Mouse (Mus musculus) intestine, embryonic 14.5 days (tissue): ENCODE data around the gene Itih1. TPM values are rescaled to one million over a fixed set of nuclear protein-coding genes. Genes with fewer than 3 reads are reported as not detected.

Source experiments
- ATAC-seq: fragments of 200-750 bp; cut with Nextera tagmentation; replicated peaks from 2 replicates; pipeline ENCODE4 v1.8.0; 2017; ENCODE audit warnings: low read depth, moderate number of reproducible peaks, moderate TSS enrichment, moderate library complexity; ENCODE audit not compliant: low FRiP score, low TSS enrichment
- DNase-seq: peaks from one replicate; pipeline ENCODE4 v3.0.0-alpha.2; 2018; ENCODE audit warnings: low spot score
- H3K27ac ChIP-seq: fragments of 300-500 bp; sonication (generic); 2 replicates; pipeline ENCODE4 v1.5.1; 2014; ENCODE audit warnings: low read depth, mild to moderate bottlenecking, control low read depth
- H3K27me3 ChIP-seq: fragments of 300-500 bp; sonication (generic); replicated peaks from 2 replicates; pipeline ENCODE4 v1.6.1; 2014; ENCODE audit warnings: low read length, control low read depth; ENCODE audit not compliant: control insufficient read depth, insufficient read depth
- H3K36me3 ChIP-seq: fragments of 300-500 bp; sonication (generic); 2 replicates; pipeline ENCODE4 v1.6.1; 2014; ENCODE audit warnings: low read length, control low read depth; ENCODE audit not compliant: control insufficient read depth, insufficient read depth
- H3K4me1 ChIP-seq: fragments of 300-500 bp; sonication (generic); replicated peaks from 2 replicates; pipeline ENCODE4 v1.6.1; 2014; ENCODE audit warnings: low read length, control low read depth, mixed read lengths; ENCODE audit not compliant: control insufficient read depth, insufficient read depth
- H3K4me2 ChIP-seq: fragments of 300-500 bp; sonication (generic); 2 replicates; pipeline ENCODE4 v1.6.1; 2014; ENCODE audit warnings: low read length
- H3K4me3 ChIP-seq: fragments of 300-500 bp; sonication (generic); 2 replicates; pipeline ENCODE4 v1.5.1; 2014; ENCODE audit warnings: low read depth, low read length, control low read depth, mixed read lengths
- H3K9ac ChIP-seq: fragments of 300-500 bp; sonication (generic); 2 replicates; pipeline ENCODE4 v1.6.1; 2014; ENCODE audit warnings: mild to moderate bottlenecking, low read length
- H3K9me3 ChIP-seq: fragments of 300-500 bp; sonication (generic); 2 replicates; pipeline ENCODE4 v1.6.1; 2016; ENCODE audit warnings: low read length, control low read depth; ENCODE audit not compliant: control insufficient read depth
- WGBS: fragments of 180-500 bp; shearing (Covaris S2); extraction: QIAGEN DNeasy Blood & Tissue Kit; methylation state at CpG from one replicate; pipeline ENCODE4 v1.1.7; 2014; 5-methylcytosine and 5-hydroxymethylcytosine counted together
- polyA plus RNA-seq: library from polyadenylated mRNA; unstranded; fragments of >200 nt; fragmentation: Nextera tagmentation; extraction: Ambion mirVana; gene quantifications from 2 replicates; pipeline ENCODE4 v1.2.1, GENCODE M21; 2014

Itih1 gene
- polyA plus RNA-seq = not detected in 2 replicates

- Histone ChIP-seq H3K4me2 (no peak within 1 kb of the TSS), H3K9ac (no peak within 1 kb of the TSS), H3K36me3 (no peaks in the 10 kb centered on the region), H3K27ac (no peak within 1 kb of the TSS), H3K4me3 (no peak within 1 kb of the TSS), H3K9me3 (no peaks in the 10 kb centered on the region), H3K27me3 (no peaks in the 10 kb centered on the region), H3K4me1 (no peaks in the 10 kb centered on the region)
- WGBS = 77% methylated on average over 7 of the region's 7 CpGs
- no peak for ATAC-seq
- DNase-seq = no peak
These were observed at the start of gene Itih1 for GRCm38 (mm10) chr14:30943038-30943437. Gene Itih1 (minus strand): TSS chr14:30943289.

- Histone ChIP-seq H3K9ac (no peak overlapping the region), H3K4me1 (no peaks in the 10 kb centered on the region), H3K4me2 (no peak overlapping the region), H3K9me3 (no peaks in the 10 kb centered on the region), H3K27me3 (no peaks in the 10 kb centered on the region), H3K4me3 (no peak overlapping the region), H3K36me3 (peaks cover 16% of the 10 kb centered on the region; the same call in 1 of the 2 replicates), H3K27ac (no peak overlapping the region)
- ATAC-seq = no peak
- WGBS = 52% methylated on average over 3 of the region's 3 CpGs
- no peak for DNase-seq
These were observed 33.1 kb upstream of the Itih1 start for GRCm38 (mm10) chr14:30976222-30976621.

- DNase-seq (no peak), ATAC-seq (no peak)
- Histone ChIP-seq H3K36me3 (peaks cover 22% of the 10 kb centered on the region; the same call in 1 of the 2 replicates), H3K27ac (no peak overlapping the region), H3K4me3 (no peak overlapping the region), H3K4me1 (no peaks in the 10 kb centered on the region), H3K27me3 (no peaks in the 10 kb centered on the region), H3K4me2 (no peak overlapping the region), H3K9ac (no peak overlapping the region), H3K9me3 (no peaks in the 10 kb centered on the region)
- 78% methylated on average over 6 of the region's 6 CpGs for WGBS
These were observed 31.1 kb upstream of the Itih1 start for GRCm38 (mm10) chr14:30974204-30974603.

DNA sequence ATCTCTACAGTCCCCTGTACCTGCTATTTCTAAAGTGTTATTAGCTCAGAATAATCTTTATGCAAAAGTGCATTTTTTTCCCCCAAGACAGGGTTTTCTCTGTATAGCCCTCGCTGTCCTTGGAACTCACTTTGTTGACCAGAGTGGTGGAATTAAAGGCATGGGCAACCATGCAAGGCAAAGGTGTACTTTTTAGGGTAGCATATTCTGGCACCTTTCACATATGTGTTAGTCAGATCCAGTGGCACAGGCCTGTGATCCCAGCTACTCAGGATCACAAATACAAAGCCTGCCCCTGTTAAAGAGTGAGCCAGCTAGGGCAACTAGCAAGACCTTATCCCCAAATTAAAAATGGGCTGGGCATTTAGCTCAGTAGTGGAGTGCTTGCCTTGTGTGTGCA is 17.3 kb upstream of the Itih1 start:
- H3K4me3 ChIP-seq = no peak overlapping the region
- no peaks in the 10 kb centered on the region for H3K27me3 ChIP-seq
- peaks cover 12% of the 10 kb centered on the region for H3K36me3 ChIP-seq
- H3K9me3 ChIP-seq = no peaks in the 10 kb centered on the region
- no peaks in the 10 kb centered on the region for H3K4me1 ChIP-seq
- DNase-seq = no peak
- ATAC-seq = no peak
- no peak overlapping the region for H3K9ac ChIP-seq
- WGBS = 91% methylated on average over 1 of the region's 1 CpGs
- no peak overlapping the region for H3K27ac ChIP-seq
- no peak overlapping the region for H3K4me2 ChIP-seq

DNA sequence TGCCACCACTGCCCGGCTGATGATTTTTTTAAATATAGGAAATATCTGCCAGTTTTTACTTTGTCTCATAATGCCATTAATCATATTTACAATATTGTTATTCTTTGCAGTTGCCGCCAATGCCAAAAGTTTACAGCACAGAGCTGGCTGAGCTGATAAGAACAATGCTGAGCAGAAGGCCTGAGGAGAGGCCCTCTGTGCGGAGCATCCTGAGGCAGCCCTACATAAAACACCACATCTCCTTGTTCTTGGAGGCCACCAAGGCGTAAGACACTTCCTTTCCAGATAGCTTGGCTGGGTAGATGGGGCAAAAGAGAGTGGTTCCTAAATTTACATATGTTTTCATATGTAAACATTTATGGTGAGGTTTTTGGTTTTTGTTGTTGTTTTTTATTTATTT is 15.9 kb upstream of the Itih1 start:
- H3K4me1 ChIP-seq = no peaks in the 10 kb centered on the region
- H3K36me3 ChIP-seq = peaks cover 17% of the 10 kb centered on the region
- no peak overlapping the region for H3K4me3 ChIP-seq
- no peak overlapping the region for H3K4me2 ChIP-seq
- H3K9ac ChIP-seq = no peak overlapping the region
- no peak overlapping the region for H3K27ac ChIP-seq
- DNase-seq (no peak), ATAC-seq (no peak)
- H3K9me3 ChIP-seq = no peaks in the 10 kb centered on the region
- H3K27me3 ChIP-seq = no peaks in the 10 kb centered on the region
- WGBS = 92% methylated on average over 4 of the region's 4 CpGs

DNA sequence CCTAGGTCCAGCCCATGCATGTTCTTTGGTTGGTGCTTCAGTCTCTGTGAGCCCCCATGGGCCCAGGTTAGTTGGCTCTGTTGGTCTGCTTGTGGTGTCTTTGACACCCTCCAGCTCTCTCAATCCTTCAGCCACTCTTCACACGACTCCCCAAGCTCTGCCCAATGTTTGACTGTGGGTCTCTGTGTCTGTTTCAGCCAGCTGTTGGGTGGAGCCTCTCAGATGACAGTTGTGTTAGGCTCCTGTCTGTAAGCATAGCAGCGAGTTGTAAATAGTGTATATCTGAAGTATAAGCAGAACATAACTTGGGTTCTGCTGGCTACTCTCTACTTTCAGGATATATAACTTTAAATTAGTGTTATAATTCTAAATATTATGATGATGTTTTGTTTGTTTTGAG is 15.4 kb upstream of the Itih1 start:
- Histone ChIP-seq H3K9ac (no peak overlapping the region), H3K9me3 (no peaks in the 10 kb centered on the region), H3K27ac (no peak overlapping the region), H3K4me2 (no peak overlapping the region), H3K4me1 (no peaks in the 10 kb centered on the region), H3K36me3 (peaks cover 17% of the 10 kb centered on the region), H3K27me3 (no peaks in the 10 kb centered on the region), H3K4me3 (no peak overlapping the region)
- DNase-seq (no peak), ATAC-seq (no peak)
- WGBS = 63% methylated on average over 2 of the region's 2 CpGs

DNA sequence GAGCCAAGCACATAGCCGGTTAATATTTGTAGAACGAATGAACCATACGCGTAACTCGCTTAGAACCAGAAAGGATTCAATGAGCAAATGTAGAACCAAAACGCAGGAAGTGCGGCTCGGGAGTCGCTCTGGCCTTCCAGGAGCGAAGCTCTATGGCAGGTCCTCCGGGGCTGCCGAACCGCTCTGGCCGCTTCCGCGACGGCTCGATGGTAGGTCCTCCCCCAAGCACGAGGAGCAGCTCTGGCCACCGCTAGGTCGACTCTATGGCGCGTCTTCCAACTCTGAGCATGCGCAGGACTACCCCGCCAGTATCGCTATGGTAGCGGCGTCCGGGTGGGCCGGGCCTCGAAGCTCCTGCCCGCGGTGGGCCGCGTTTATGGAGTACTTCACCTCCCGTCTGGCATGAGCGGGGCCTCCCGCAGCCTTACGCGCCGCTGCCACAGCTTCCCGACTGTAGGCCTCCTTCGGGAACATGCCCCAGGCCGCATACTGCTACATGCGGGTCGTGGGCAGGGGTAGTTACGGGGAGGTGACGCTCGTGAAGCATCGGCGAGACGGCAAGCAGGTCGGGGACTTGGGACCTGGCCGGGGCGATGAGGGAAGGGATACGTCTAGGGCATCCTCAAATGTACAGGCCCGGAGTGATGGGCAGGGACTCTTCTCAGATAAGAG is 8.2 kb upstream of the Itih1 start, which contains the start of gene Nek4:
Gene Nek4, plus strand, starts transcription at position 224 of the 672 bp plus-strand sequence.
- no peaks in the 10 kb centered on the region for H3K27me3 ChIP-seq
- H3K9ac ChIP-seq = peak within 1 kb of the TSS; percentile 58
- H3K4me3 ChIP-seq = peak within 1 kb of the TSS; percentile 58
- H3K36me3 ChIP-seq = peaks cover 5% of the 10 kb centered on the region; the same call in 1 of the 2 replicates
- ATAC-seq (peak; percentile 99), DNase-seq (peak; percentile 95)
- H3K4me2 ChIP-seq = peak within 1 kb of the TSS; percentile 81
- WGBS = under 1% methylated on average over 57 of the region's 57 CpGs
- peaks cover 5% of the 10 kb centered on the region; the same call in 1 of the 2 replicates for H3K4me1 ChIP-seq
- no peaks in the 10 kb centered on the region for H3K9me3 ChIP-seq
- peak within 1 kb of the TSS; percentile 71 for H3K27ac ChIP-seq

GRCm38 (mm10) chr14:30949986-30950385 is 6.9 kb upstream of the Itih1 start:
- no peak overlapping the region for H3K4me2 ChIP-seq
- no peak for ATAC-seq
- peaks cover 4% of the 10 kb centered on the region; the same call in 1 of the 2 replicates for H3K36me3 ChIP-seq
- H3K4me3 ChIP-seq = no peak overlapping the region
- H3K9ac ChIP-seq = no peak overlapping the region
- WGBS = 94% methylated on average over 10 of the region's 10 CpGs
- H3K9me3 ChIP-seq = no peaks in the 10 kb centered on the region
- H3K27ac ChIP-seq = no peak overlapping the region
- peaks cover 5% of the 10 kb centered on the region; the same call in 1 of the 2 replicates for H3K4me1 ChIP-seq
- no peak for DNase-seq
- no peaks in the 10 kb centered on the region for H3K27me3 ChIP-seq

DNA sequence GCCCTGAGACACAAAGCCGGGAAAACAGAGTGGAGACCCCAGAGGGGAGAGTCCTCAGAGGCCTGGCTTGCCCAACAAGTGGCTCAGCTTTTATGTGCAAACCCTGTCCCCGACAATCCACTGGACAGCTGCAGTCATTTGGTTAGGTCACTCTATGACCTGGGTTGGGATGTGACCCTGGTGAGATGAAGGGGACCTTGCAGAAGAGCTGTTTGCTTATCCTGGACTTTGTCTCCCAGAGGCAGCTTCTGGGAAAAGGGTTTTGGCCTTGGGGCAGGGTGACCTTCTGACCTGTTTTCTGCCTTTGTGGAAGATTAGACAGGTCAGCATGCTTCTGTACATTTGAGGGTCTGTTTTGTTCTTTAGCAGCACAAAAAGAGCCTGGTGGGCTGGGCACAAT is 1.7 kb upstream of the Itih1 start:
- Histone ChIP-seq H3K4me2 (no peak overlapping the region), H3K4me3 (no peak overlapping the region), H3K9ac (no peak overlapping the region), H3K4me1 (no peaks in the 10 kb centered on the region), H3K27me3 (no peaks in the 10 kb centered on the region), H3K27ac (no peak overlapping the region), H3K9me3 (no peaks in the 10 kb centered on the region), H3K36me3 (no peaks in the 10 kb centered on the region)
- DNase-seq = no peak
- ATAC-seq = no peak
- WGBS = 69% methylated on average over 2 of the region's 2 CpGs
